Mouse (Mus musculus): ENCODE measurements around the gene Unc13b. TPM values are rescaled to one million over a fixed set of nuclear protein-coding genes. Genes with fewer than 3 reads are reported as not detected.
"Not testable (repeated sequence)": the region's sequence is repeated elsewhere in the genome, so short reads cannot be mapped to it uniquely, and the experiment has no call there.

Gene Unc13b
- total RNA-seq, 2 experiments from 2014 or later: 48.4 to 53.3 TPM

DNA sequence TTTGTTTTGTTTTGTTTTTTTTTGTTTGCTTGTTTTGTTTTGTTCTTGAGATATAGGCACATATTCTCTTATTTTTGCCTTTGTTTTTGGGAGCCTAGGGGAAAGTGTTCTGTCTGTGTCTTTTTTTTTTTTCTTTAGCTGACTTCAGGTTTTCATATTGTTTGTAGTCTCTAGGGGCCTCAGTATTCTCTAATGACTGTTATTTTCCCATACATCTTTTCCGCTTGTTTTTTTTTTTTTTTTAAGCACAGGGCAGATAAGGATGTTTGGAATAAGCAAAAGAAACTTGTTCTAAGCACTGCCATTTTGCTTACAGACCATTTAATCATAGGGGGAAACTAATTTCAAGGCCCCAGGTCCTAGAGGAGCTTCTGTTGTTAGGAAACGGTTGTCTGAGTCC lies 23.7 kb downstream of the Unc13b start:
- DNase-seq (ENCODE audit: low spot score in 2 of 2): no peak

DNA sequence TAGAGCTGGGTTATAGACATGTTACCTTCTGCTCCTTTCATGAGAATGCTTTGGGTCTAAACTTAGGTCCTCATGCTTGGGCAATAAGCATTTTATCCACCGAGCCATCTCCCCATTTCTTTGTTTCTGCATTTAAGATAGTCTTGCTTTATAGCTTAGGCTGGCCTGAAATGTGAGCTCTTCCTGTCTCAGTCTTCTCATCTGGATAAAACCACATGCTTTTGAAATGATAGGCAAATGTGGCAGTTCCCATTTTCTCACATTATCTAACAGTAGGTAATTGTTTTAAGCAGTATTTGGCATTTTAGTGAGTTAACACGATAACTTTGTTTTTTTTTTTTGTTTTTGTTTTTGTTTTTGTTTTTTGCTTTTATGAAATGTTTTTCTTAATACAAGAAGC lies 31.2 kb downstream of the Unc13b start:
- DNase-seq (ENCODE audit: low spot score in 2 of 2): no peak

DNA sequence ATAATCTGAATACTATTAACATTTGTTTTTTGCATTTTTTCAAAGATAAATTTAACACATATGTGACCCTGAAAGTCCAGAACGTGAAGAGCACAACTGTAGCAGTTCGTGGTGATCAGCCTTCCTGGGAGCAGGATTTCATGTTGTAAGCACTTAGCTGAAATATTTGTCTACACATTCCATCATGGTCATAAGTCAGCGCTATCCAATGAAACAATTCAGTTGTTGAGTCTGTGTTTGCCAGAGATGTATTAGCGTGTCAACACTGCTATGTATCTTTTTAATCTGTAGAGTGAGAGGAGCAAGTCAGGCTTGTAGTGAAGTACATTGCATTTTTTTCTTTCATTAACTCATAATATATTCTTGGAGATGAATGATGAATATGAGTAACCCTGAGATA lies 32.4 kb downstream of the Unc13b start:
- no peak for DNase-seq (ENCODE audit: low spot score in 2 of 2)

DNA sequence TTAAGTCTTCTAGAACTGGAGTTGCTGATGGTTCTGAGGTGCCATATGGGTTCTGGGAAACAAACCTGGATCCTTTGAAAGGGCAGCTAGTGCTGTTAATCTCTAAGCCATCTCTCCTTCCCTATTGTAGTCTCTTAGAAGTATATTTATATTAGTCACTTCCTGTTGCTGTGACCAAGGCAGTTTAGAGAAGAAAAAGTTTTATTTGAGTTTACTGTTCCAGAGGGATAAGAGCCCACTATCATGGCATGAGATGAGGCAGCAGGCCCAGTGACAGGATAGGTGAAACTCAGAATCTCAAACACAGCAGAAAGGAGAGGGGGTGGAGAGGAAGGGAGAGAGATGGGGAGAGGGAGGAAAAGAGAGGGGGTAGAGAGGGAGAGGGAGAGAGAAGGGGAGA lies 54.7 kb downstream of the Unc13b start:
- DNase-seq (ENCODE audit: low spot score in 2 of 2): no peak

DNA sequence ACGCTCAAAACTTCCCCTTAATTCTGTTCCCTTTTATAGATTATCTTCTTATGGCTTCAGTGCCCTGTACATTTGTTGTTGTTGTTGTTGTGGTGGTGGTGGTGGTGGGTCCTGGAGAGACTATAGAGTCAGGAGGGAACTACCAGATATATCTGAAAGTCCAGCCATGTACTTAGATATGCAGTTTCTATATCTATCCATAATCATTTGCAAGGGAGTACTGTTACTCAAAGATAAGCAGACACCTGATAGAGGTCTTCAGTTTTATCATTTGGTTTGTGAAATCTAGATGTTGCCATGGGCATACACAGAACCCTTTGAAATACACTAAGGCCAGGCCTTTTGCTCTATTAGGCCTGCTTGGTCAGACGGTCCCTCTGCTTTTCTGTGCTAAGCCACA lies 55.8 kb downstream of the Unc13b start:
- DNase-seq (ENCODE audit: low spot score in 2 of 2): no peak

DNA sequence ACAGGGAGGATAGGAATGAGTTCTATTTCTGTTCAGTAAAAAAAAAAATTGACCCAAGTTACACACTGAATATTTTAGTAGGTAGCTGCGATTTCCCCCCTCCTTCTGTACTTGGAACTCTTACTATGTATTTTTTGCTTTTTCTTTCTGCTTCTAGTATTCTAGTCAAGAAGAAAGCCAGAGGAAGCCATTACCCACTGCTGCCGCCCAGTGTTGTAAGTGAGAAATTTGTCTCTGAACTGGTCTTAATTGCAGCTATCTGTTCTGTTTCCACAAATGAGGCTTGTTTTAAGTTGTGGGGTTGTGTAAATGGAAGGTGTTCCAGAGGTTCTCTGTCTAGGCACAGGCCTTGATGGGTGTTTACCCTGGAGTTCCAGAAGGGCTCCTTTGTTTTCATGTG lies 56.2 kb downstream of the Unc13b start:
- peak; percentile 41 to 79 for DNase-seq (ENCODE audit: low spot score in 2 of 2)

DNA sequence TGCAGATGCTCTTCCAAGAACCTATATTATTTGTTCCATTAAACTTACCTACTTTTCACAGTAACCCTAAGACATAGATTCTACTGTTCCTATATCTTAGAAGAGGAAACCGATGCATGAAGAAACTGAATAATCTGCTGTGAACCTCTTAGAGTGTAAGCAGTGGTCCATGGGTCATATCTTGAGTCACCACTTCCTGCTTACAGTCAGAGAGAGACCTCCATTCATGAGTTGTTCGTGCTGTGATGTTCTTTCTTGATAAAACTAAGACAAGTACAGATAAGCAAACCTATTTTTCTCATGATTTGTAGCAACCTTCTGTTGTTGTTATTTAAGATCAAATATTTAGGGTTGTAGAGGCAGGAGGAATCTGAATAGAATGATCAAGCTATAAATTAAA lies 57.5 kb downstream of the Unc13b start:
- no peak for DNase-seq (ENCODE audit: low spot score in 2 of 2)

DNA sequence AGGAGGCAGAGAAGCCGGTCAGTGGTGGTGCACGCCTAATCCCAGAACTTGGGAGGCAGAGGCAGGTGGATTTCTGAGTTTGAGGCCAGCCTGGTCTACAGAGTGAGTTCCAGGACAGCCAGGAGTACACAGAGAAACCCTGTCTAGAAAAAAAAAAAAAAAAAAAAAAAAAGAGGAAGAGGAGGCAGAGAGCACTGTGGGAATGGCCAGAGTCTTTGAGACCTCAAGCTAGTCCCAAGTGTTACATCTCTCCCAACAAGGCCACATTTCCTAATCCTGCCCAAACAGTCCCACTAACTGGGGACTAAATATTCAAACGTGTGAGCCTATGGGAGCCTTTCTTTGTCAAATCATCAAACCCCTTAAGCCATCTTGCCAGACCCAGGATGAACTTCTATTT lies 71.0 kb downstream of the Unc13b start:
- DNase-seq (ENCODE audit: low spot score in 2 of 2): no peak

DNA sequence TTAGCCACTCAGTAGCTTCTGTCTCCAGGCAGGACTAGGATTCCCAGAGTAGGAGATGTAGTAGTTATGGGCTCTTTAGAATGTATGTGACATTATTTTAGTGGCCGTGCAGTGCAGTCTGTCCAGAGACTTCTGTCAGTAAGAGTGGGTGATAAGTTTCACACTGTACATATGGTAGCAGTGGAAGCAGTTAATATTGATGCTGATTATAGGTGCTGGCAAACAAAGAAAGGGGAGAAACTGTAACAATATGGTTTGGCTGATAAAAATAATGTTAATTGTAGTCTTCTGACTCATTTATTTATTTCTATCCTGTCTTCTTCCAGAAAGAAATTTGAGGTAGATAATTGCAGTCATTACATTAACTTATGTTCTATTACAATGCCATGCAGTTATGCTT lies 83.9 kb downstream of the Unc13b start:
- DNase-seq (ENCODE audit: low spot score in 2 of 2): no peak

DNA sequence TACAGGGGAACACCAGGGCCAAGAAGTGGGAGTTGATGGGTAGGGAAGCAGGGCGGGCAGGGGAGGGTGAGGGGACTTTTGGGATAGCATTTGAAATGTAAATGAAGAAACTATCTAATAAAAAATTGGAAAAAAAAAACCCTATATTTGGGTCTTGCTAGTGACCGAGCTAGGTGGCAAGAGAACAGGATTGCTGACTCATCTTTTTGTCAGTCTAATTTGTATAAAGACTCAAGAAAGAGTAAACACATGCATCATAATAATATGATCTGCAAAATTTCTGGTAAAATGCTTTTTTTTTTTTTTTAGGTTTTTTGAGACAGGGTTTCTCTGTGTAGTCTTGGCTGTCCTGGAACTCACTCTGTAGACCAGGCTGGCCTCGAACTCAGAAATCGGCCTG lies 93.7 kb downstream of the Unc13b start:
- not testable (repeated sequence) for DNase-seq (ENCODE audit: low spot score in 2 of 2)

DNA sequence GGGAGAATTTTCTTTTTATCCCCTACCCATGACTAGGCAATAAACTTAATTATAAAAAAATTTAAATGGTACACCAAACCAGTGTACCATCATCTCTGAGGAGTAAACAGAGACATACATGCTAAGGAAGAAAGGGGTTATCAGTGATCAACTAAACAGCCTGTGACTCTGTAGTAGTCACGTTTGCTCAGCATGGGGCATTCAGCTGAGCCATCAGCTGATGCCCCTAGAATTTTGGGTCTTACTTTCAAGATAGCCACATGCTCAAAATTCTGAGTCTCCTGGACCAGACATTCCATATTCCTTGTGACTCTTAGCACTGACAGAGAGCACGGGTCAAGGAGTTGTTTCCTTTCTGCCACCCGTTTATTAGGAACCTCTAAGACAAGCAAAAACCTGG lies 101.3 kb downstream of the Unc13b start:
- DNase-seq (ENCODE audit: low spot score in 2 of 2): no peak

DNA sequence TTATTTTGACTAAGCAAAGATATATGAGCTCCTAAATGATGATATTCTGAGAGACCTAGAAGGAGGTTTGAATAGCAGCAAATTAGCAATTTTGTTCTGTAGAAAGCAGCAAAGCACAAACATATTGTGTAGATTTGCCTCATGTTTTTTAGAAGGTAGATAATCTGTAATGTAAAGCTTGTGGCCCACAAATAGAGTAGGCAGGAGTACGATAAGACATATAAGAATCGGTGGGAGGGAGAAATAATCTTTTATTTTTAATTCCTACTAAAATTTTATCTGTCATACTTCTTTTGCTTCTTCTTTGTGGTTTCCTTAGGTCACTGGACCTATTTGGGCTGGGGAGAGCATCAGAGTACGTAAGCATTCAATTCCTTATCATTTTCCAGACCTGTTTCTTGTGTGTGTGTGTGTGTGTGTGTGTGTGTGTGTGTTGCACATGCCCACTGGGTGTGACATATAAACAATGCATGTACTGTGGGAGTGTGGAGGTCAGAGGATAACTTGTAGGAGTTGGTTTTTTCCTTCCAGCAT lies 102.4 kb downstream of the Unc13b start:
- DNase-seq (ENCODE audit: low spot score in 2 of 2): no peak

DNA sequence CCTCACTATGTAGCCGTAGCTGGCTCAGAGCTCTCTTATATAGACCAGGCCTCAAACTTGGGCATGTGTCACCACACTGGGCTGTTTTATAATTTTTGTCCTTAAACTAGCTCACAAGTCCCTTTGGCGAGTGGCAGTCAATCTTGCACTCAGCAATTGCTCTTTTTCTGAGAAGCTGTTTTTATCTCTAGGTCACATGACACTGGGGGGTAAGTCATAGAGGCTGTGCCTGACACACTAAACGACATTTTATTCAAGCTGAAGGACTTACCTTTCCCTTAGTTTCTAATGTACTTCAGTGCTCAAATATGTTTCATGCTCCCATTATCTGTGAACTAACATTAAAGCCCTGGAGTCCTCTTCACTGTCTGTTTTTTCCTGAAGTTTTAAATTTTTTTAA lies 104.5 kb downstream of the Unc13b start:
- DNase-seq (ENCODE audit: low spot score in 2 of 2): no peak

DNA sequence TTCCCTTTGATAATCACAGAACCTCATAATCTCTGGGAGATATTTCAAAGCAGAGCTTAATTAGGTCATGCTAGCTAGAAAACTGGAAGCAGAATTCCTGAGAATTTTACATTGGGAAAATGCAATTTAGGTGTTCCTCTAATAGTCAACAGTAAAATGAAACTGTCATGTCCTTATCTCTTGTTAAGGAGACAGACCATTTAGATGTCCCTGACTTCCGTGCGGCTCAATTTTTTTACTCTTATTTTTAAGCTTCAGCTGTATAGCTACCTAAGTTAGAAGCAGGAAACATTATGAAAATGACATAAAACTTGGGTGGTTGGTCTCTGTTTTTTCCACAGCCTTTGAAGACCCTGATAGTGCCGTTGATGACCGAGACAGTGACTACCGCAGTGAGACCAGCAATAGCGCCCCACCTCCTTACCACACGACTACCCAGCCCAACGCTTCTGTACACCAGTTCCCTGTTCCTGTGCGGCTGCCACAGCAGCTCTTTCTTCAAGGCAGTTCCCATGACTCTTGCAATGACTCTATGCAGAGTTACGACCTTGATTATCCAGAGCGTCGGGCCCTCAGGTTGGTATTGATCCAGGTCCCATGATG lies 106.8 kb downstream of the Unc13b start:
- no peak for DNase-seq (ENCODE audit: low spot score in 2 of 2)

DNA sequence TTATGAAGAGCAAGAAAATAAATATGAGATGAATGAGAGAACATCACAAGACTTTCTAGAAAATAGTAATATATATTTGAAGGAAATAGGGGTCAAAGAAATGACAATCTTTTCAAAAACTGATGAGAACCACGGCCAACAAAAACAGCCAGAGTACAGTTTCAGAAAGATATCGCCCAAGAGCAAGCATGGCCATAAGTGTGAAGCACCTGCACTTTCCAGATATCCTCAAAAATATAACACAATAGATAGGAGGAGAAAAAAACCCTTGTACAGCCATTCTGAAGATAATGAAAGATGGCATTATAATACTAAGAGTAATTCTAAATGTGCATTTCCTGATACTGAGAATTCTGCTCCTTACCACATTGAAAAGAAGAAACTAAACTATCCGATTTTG lies 111.3 kb downstream of the Unc13b start:
- DNase-seq (ENCODE audit: low spot score in 2 of 2): no peak

DNA sequence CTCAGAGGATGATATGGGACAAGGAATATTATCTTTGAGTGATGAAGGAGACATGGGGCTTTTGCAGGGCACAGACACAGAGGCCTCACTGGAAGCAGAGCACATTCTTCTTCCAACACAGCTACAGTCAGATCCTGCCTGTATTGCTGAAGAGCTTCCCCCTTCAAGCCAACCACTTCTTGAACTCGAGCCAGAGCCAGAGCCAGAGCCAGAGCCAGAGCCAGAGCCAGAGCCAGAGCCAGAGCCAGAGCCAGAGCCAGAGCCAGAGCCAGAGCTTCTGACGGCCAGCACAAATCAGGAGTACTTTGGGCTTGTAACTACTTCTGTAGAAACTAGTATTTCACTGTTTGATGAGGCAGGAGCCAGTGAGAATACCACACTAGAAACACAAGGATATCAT lies 118.4 kb downstream of the Unc13b start:
- DNase-seq (ENCODE audit: low spot score in 2 of 2): peak; percentile 37 to 63

DNA sequence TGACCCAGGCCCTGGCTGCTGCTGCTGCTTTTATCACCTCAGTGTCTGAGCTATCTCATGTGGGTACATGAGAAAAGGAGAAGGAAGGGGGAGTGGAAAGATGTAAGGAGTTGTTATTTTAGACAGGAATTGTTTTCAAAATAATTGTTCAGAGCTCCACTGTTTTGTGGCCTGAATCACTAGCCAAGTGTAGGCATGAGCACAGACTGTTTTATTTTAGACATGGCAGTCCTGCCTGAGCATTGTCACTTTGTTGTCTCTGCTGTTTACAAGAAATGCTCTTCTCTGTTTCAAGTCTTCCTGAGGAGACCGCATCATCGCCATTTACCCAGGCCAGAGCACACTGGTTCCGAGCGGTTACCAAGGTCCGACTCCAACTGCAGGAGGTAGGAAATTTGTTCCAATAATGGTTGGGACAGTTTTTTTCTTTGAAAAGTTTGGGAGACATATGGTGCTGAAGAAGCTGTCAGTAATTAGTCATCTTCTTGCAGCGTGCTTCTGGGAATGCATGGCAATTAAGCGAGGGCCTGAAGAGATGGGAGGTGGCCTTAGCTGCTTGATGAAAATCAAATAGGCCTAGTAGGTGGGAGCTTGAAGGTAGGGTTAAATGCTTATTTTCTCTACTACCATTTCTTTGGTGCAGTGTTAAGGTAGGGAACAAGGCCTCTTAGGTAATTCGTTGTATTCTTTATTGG lies 123.9 kb downstream of the Unc13b start:
- DNase-seq (ENCODE audit: low spot score in 2 of 2): no peak

DNA sequence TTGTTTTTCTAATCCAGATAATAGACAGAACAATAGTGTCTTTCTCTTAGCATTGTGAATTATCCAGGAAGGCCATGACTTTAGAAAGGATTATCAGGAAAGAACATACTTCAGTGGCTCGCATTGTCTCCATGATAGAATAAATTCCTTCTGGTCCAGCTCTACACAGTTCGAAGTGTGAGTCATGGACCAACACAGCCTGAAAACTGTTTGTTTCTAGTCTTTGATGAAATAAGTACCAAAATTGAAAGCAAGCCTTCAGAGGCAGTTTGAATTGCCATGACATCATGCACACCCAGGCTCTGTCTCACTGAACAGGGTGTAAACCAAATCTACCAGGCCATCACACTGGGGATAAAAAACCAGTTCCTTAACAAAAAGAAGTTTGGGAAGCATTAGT lies 128.7 kb downstream of the Unc13b start:
- no peak for DNase-seq (ENCODE audit: low spot score in 2 of 2)

DNA sequence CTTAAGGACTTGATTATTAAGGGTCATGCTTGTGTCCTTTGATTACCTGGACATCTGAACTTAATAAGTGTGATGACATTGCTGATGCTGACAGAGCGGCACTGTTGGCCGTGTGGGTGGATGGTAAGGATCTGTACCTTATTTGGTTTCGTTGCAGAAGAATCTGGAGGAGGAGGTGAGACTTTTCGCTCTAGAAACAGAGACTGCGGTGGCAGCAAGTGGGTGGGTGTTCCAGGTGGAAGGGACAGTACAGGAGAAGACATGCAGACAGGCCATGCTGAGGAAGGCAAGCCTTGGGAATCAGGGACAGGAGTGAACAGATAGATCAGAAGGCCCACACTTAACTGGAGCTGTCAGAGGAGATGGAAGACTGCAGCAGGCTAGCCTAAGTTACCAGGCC lies 130.6 kb downstream of the Unc13b start:
- DNase-seq (ENCODE audit: low spot score in 2 of 2): no peak

DNA sequence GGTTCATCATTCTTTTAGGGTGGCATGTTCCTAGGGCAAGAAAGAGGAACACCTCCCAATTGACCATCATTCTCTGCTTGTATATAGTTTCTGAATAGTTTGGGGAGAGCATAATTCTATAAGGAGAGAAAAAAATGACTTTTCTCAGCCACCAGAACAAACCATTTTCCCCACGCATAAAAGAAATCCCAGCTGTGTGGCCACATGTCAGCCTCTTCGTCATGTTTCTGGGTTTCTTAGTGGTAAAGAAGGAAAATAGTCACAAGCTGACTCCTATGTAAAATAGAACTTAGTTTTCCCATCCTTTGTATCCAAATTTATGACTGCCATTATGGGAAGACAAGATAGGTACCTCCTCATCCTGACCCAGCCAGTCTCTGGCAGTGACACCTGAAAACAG lies 146.2 kb downstream of the Unc13b start:
- no peak for DNase-seq (ENCODE audit: low spot score in 2 of 2)

DNA sequence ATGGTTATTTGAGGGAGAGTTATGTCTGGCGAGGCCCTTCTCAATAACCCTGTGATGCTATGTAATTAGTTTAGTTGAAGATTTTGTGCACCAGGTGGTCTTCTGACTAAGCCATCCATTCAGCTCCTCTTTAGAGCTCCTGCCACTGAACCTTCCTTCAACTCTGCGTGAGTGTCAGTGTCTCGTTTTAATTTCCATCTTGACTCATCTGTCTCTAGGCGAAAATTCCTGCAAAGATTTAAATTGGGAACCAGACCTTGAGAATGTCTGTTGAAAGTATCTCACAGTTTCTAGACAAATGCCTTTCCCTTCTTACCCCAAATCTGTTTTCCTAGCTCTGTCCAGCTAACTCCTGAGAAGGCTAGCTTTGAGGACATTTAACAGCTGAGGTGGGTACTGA lies 146.8 kb downstream of the Unc13b start:
- DNase-seq (ENCODE audit: low spot score in 2 of 2): no peak

DNA sequence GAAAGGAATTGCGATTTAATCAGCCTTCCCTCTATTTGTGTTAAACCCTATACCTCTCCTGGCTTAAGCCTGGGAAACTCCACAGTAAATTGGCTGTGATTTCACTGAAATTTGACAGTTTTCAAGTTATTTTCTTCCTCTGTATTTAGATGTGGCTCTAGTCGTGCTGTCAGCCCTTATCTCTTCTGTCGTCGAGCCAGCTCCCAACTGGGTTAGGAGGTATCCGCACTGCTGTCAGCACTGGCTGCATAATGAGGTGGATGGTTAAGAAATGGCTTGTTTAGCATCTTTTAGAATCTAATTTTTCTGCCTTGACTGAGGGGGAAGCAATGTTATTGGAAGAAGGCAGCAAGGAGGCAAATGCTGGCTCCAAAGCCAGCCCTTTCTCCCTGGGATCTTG lies 148.2 kb downstream of the Unc13b start:
- peak in 1 of 2 experiments; percentile 12 for DNase-seq (ENCODE audit: low spot score in 2 of 2)

DNA sequence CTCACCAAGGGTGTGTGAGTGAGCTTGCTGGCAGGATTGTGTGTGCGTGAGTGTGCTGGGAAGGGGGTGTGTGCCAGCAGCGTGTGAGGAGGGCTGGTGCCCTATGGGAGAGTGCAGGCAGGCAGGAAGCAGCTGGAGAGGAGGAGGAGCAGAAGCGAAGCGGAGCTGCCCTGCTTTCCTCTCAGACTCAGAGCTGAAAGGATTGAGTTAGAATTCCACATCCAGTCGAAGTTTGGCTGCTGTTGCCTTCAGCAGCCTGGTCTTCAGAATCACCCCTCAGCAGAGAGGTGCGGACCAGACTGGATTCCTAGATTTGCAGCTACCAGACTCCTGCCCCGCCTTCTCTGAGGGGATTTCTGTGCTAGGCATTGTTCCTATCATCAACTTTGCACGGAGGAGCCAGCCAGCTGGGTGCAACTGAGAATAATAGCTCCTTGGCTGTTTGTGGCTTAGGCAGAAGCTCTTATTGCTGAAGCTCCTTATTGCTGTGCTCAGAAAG lies 150.4 kb downstream of the Unc13b start:
- DNase-seq (ENCODE audit: low spot score in 2 of 2): peak; percentile 32 to 55
